Mouse (Mus musculus): ENCODE results near the gene Lrguk. TPM values are rescaled to one million over a fixed set of nuclear protein-coding genes. Genes with fewer than 3 reads are reported as not detected.

The Lrguk gene
- polyA plus RNA-seq, 1 experiment from 2014 or later, result 1.00 TPM

Other genes with a start within 250 kb of the Lrguk start
- 40.8 and 44.0 TPM in 2 replicates for gene Slc35b4, start 147.7 kb downstream of the Lrguk start, polyA plus RNA-seq (2015; fragmentation: Nextera tagmentation; extraction: Ambion mirVana)

Data from hindbrain, embryonic 15.5 days (tissue).